Mouse (Mus musculus) B cell, adult 2 months (primary cell): ENCODE data around the gene Cldn13.
"Not testable (repeated sequence)": the region's sequence is repeated elsewhere in the genome, so short reads cannot be mapped to it uniquely, and the experiment has no call there.

Experiments
- DNase-seq, 2 experiments: peaks; one replicate each; pipeline ENCODE4 v3.0.0; 2022

Gene Cldn13

DNA sequence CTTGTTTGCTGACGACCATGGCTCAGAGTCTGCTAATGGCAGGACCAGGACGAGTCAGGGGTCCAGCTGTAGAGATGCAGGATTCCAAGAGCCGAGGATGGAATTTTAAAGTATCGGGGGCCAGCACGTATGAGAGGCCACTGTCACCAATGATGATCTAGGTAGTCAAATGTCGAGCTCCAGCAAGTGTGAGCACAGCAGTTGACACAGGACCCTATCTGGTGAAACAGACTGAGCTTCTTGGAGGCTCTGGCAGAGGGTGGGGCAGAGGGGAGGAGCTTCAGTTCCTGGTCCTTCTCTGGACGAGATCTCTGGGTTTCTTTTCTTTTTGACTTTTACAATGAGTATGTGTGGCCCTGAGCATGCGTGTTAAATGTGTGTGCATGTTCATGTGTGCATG, at the start of gene Cldn13:
Cldn13 (minus strand) TSS at position 216 of the 400 bp plus-strand sequence.
- DNase-seq, result no peak

DNA sequence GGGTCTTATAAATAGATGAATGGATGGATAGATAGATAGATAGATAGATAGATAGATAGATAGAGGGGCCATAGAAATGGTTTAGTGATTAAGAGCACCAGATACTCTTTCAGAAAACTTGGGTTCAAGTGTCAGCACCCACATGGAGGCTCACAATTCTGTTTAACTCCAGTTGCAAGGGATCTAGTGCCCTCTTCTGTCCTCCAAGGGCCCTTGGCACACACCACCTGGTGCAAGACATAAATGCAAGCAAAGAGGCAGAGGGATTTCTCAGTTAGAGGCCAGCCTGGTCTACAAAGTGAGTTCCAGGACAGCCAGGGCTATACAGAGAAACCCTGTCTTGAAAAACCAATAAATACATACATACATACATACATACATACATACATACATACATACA, 49.3 kb upstream of the Cldn13 start:
- DNase-seq, result not testable (repeated sequence)

DNA sequence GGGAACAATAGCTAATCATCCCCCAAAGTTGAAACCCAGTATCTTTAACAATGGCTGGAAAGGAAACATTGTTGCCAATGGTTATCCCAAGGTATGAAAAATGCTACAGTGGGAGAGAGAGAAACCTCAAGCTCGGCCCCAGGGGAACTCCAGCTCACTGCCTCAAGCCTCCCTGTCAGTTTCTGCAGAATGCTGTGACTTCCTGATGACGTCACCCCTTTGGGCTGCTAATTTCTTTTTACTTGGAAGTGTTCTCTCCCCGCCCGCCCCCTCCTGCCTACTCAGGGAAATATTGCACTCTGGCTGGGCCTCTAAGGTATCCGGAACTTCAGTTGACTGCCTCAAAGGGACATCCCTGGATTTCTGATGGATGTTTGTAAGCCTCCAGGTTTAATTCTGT, 48.2 kb upstream of the Cldn13 start:
- DNase-seq, result no peak

GRCm38 (mm10) chr5:134961519-134961918, 46.2 kb upstream of the Cldn13 start:
- no peak for DNase-seq

- no peak for DNase-seq
Observed at GRCm38 (mm10) chr5:134960430-134960829, 45.1 kb upstream of the Cldn13 start.

- no peak for DNase-seq
Observed at GRCm38 (mm10) chr5:134959114-134959513, 43.8 kb upstream of the Cldn13 start.

DNA sequence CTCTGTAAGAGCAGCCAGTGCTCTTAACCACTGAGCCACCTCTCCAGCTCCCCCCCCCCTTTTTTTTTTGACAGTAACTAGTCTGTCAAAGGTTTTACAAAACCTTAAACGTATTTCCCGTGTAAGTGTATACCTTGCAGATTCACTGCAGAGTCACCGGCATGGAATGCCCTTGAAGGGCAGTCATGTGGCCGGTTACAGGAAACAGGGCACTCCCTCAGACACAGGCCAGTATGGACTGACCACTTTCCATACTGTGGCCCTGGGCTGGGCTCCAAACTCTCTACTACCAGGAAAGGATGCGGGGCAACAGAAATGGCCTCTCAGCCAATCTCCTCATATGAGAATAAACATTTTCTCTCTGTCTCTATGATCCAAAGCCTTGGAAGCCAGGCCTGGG, 40.2 kb upstream of the Cldn13 start:
- no peak for DNase-seq

GRCm38 (mm10) chr5:134951053-134951884, 35.9 kb upstream of the Cldn13 start:
- no peak for DNase-seq

DNA sequence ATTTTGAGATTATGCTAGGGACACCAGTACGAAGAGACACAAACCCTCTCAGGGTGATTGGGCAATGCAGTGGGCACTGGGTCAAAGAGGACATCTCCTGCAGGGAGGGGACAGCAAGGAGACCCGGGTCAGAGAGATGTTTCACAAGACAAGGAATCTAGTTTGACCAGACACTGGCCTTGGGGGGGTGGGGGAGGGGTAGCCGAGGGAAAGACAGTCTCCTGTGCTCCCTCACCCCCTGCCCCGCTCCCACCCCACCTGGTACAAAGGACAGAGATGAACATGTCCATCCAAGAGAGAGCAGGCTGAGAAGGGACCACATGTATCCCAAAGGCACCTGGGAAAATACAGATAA, 32.7 kb upstream of the Cldn13 start:
- DNase-seq, result no peak

GRCm38 (mm10) chr5:134947420-134948084, 32.2 kb upstream of the Cldn13 start:
- no peak for DNase-seq

- DNase-seq, result no peak
Observed at GRCm38 (mm10) chr5:134946857-134947255, 31.5 kb upstream of the Cldn13 start, which contains the start of gene Cldn4. Gene Cldn4, minus strand, starts transcription at chr5:134946934.

DNA sequence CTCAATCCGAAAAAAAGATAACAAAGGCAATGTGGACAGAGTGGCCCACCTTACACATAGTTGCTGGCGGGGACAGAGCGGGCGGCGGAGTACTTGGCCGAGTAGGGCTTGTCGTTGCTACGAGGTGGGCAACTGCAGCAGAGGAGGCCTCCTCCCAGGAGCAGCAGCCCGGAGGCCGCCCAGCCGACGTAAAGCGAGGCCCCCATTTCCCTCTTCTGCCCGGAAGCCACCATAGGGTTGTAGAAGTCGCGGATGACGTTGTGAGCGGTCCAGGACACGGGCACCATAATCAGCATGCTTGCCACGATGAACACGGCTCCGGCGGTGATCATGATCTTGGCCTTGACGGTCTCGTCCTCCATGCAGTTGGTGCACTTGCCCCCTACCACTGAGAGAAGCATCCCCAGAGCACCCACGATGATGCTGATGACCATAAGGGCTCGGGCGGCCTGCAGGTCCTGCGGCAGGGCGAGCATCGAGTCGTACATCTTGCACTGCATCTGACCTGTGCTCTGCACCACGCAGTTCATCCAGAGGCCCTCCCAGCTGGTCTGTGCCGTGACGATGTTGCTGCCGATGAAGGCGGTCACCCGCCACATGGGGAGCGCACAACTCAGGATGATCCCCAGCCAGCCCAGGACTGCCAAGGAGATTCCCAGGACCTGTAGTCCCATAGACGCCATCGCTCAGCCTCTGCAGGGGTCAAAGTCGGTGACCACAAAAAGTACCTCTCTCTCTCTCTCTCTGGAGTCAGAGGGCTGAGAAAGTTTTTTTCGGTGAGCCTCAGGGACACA, 30.9 kb upstream of the Cldn13 start:
- DNase-seq, result no peak

GRCm38 (mm10) chr5:134945266-134945959, 30.1 kb upstream of the Cldn13 start:
- no peak for DNase-seq

DNA sequence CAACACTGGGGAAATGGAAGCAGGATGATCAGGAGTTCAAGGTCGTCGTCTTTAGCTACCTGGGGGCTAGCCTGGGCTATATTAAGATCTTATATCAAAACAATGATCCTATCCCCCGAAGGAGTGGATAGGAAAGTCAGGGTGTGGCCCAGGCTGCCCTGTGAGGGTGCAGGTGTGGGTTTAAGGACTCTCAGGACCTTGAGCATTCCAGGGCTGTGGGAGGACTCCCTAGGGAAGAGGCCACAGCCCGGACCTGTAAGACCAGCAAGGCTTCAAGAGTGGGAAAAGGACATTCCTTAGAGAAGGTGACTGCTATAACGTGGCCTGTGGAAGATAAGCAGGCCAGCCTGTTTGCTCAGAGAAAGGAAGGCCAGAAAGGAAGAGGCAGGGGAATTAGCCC, 28.9 kb upstream of the Cldn13 start:
- DNase-seq, result no peak

GRCm38 (mm10) chr5:134942740-134943139, 27.4 kb upstream of the Cldn13 start:
- no peak for DNase-seq

DNA sequence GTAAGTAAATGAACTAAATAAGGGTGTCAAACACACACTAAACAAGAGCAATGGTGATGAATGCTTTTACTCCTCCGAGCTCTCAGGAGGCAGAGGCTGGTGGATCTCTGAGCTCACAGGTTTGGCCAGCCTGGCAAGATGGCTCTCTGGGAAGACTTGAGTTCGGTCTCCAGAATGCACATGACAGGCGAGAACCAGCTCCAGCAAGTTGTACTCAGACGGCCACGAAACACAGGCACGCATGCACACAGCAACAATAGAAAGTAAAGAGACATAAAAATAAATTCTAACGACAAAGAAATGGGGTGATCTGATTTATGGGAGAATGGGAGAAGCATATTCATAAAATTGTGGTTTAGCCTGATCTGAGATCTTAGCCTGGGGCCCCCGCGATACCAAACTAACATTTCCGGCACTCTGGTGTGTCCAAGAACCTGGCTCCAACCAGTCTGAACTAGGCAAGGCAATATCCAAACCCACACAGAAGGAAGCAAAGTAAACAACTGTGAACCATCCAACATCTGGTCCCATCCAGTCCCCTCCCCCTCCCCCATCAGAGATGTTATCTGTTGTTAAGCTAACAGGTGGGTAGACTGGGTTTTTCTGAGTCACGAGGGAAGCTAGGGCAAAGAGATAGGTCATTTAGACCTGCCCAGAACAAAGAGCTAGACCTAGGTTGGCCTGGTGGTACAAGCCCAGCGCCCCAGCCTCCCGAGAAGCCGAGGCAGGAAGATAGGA, 26.3 kb upstream of the Cldn13 start:
- no peak for DNase-seq

GRCm38 (mm10) chr5:134939554-134939953, 24.2 kb upstream of the Cldn13 start:
- DNase-seq, result not testable (repeated sequence)

- no peak for DNase-seq
Observed at GRCm38 (mm10) chr5:134939069-134939468, 23.7 kb upstream of the Cldn13 start.

DNA sequence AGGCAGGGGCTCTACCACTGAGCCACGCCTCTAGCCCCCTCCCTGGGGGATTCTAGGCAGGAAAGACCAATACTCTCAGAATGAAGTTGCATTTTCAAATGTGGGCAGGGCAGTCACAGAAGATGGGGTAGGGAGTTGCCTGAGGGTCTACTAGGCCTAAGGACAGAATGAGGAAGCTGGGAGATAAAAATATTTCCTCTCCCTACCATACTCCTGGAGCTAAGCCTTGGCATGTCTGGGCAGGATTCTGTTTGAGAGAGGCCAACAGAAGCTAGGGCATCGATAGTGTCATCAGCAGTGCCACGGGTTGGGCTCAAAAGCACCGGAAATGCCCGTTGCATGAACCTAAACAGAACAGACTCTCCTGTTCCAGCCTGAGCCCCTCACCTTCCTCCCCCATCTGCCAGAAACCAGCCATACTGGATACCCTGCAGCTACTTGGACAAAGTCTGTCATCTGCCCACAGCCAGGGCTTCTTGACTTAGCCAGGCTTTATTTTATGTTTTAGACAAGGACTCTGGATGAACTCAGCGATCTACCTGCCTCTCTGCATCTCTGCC, 21.4 kb upstream of the Cldn13 start:
- DNase-seq, result no peak

DNA sequence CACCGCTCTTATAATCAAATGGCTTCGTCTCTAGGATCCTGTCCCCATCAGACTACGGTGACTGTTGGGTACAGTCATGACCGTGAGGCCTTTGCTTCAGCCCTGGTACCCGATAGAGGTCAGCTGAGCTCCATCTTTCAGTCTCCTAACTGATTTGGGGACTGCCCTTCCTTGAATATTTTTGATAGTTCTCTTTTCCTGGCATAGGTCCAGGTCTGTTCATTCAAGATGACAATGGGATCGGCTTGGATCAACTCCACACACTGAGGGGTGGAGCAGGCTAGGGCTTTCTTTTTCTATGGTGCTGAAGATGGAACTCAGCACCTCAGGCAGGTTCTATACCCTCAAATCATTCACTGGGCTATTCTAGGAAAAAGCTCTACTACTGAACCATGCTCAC, 20.7 kb upstream of the Cldn13 start:
- DNase-seq, result no peak

DNA sequence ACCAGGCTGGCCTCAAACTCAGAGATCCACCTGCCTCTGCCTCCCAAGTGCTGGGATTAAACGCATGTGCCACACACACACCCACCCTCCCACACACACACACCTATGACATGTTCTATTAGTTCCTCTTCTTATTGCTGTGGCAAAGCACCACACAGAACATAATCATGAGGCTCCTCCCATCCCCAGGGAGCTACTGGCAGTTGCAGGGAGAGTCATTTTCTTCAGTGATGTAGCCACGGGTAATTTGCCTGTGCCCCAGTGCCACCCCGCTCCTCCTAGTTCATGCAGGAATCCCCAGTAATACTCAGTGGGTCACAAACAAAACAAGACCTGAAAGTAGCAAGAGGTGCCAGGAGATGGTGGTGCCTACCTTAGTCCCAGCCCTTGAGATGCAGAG, 19.3 kb upstream of the Cldn13 start:
- peak; percentile 56 to 67 for DNase-seq

DNA sequence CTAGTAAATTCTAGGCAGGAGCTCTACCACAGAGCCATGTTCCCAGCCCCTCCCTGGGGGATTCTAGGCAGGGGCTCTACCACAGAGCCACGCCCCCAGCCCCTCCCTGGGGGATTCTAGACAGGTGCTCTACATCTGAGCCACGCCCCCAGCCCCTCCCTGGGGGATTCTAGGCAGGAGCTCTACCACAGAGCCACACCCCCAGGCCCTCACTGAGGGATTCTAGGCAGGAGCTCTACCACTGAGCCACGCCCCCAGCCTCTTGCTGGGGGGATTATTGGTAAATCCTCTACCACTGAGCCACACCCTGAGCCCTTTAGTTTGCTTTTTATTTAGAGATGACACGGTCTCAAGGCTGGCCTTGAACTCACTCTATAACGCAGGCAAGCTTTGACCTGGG, 18.4 kb upstream of the Cldn13 start:
- peak in 1 of 2 experiments; percentile 11 for DNase-seq
